Mouse (Mus musculus) embryonic facial prominence, embryonic 14.5 days (tissue): ENCODE data around the gene Sun5. TPM values are rescaled to one million over a fixed set of nuclear protein-coding genes. Genes with fewer than 3 reads are reported as not detected.
A peak's percentile ranks its signal among the peaks of the same experiment; 100 is the strongest.
"Not testable (repeated sequence)": the region's sequence is repeated elsewhere in the genome, so short reads cannot be mapped to it uniquely, and the experiment has no call there.

Source experiments
- ATAC-seq: fragments of 200-750 bp; cut with Nextera tagmentation; 2 replicates; pipeline ENCODE4 v1.8.0; 2017; ENCODE audit warnings: low read depth, moderate number of reproducible peaks, moderate TSS enrichment
- DNase-seq: peaks from one replicate; pipeline ENCODE4 v3.0.0-alpha.2; 2015; ENCODE audit warnings: low spot score
- H3K27ac ChIP-seq: fragments of 300-500 bp; sonication (generic); replicated peaks from 2 replicates; pipeline ENCODE4 v1.5.1; 2014; ENCODE audit warnings: low read depth, mild to moderate bottlenecking, low read length, moderate library complexity
- H3K27me3 ChIP-seq: fragments of 300-500 bp; sonication (generic); replicated peaks from 2 replicates; pipeline ENCODE4 v1.6.1; 2014; ENCODE audit warnings: low read length; ENCODE audit not compliant: control insufficient read depth, insufficient read depth
- H3K36me3 ChIP-seq: fragments of 300-500 bp; sonication (generic); 2 replicates; pipeline ENCODE4 v1.6.1; 2014; ENCODE audit warnings: low read length, mixed read lengths; ENCODE audit not compliant: control insufficient read depth, insufficient read depth
- H3K4me1 ChIP-seq: fragments of 300-500 bp; sonication (generic); 2 replicates; pipeline ENCODE4 v1.6.1; 2014; ENCODE audit warnings: antibody characterized with exemption, low read length; ENCODE audit not compliant: control insufficient read depth, insufficient read depth
- H3K4me2 ChIP-seq: fragments of 300-500 bp; sonication (generic); 2 replicates; pipeline ENCODE4 v1.6.1; 2014; ENCODE audit warnings: low read depth, mild to moderate bottlenecking, low read length, moderate library complexity, mixed read lengths
- H3K4me3 ChIP-seq: fragments of 300-500 bp; sonication (generic); 2 replicates; pipeline ENCODE4 v1.5.1; 2014; ENCODE audit warnings: low read depth, mild to moderate bottlenecking, low read length
- H3K9ac ChIP-seq: fragments of 300-500 bp; sonication (generic); 2 replicates; pipeline ENCODE4 v1.6.1; 2014; ENCODE audit warnings: low read depth, mild to moderate bottlenecking, low read length, moderate library complexity, mixed read lengths
- H3K9me3 ChIP-seq: fragments of 300-500 bp; sonication (generic); 2 replicates; pipeline ENCODE4 v1.6.1; 2016; ENCODE audit warnings: low read length; ENCODE audit not compliant: control insufficient read depth
- WGBS: fragments of 180-500 bp; shearing (Covaris S2); extraction: QIAGEN DNeasy Blood & Tissue Kit; methylation state at CpG from one replicate; pipeline ENCODE4 v1.1.7; 2014; 5-methylcytosine and 5-hydroxymethylcytosine counted together
- polyA plus RNA-seq: library from polyadenylated mRNA; unstranded; fragments of >200 nt; fragmentation: Nextera tagmentation; extraction: Ambion mirVana; gene quantifications from 2 replicates; pipeline ENCODE4 v1.2.1, GENCODE M21; 2014

Gene Sun5
- polyA plus RNA-seq, 1 experiment from 2014 or later: not detected

- DNase-seq (no peak), ATAC-seq (no peak)
- H3K27ac ChIP-seq: no peak overlapping the region
- no peaks in the 10 kb centered on the region for H3K9me3 ChIP-seq
- no peak overlapping the region for H3K4me3 ChIP-seq
- no peaks in the 10 kb centered on the region for H3K36me3 ChIP-seq
- H3K9ac ChIP-seq: no peak overlapping the region
- H3K4me1 ChIP-seq: 0 out of 2 replicates have a peak, but pooled peaks cover 5% of the 10 kb centered on the region
- no peak overlapping the region for H3K4me2 ChIP-seq
- no peaks in the 10 kb centered on the region for H3K27me3 ChIP-seq
- WGBS: 64% methylated on average over 7 of the region's 7 CpGs
Measured at GRCm38 (mm10) chr2:153828704-153829103, 42.2 kb downstream of the Sun5 start.

DNA sequence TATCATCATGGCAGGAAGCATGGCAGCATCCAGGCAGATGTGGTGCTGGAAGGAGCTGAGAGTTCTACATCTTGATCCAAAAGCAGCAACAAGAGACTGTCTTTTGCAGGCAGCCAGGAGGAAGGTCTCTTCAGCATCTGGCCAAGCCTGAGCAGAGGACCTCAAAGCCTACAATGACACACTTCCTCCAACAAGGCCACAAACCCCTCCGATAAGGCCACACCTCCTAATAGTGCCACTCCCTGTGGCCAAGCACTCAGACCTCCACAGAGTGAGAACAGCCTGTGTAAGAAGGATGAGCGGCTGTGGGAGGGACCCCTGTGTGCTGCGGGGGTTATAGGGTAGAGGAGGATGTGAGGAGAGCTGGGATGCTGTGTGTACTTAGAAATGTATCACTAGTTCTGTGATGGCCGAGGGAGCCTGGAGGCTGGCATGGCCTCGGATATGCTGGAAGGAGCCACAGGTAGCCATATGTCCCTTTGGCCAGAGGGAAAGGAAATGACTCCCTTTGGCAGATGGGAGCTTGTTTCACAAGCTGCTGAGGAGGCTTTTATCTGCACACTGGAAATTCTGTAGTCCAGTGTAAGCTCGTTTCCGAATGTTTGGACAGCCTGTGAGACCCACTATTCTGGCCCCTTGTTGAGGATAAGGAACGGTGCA, 43.6 kb downstream of the Sun5 start:
- 81% methylated on average over 8 of the region's 8 CpGs for WGBS
- Histone ChIP-seq H3K27ac (no peak overlapping the region), H3K27me3 (no peaks in the 10 kb centered on the region), H3K4me2 (no peak overlapping the region), H3K9ac (no peak overlapping the region), H3K9me3 (no peaks in the 10 kb centered on the region), H3K4me1 (0 out of 2 replicates have a peak, but pooled peaks cover 5% of the 10 kb centered on the region), H3K36me3 (no peaks in the 10 kb centered on the region), H3K4me3 (no peak overlapping the region)
- DNase-seq (no peak), ATAC-seq (no peak)

- DNase-seq, H3K27ac ChIP-seq, H3K9me3 ChIP-seq, H3K9ac ChIP-seq, H3K27me3 ChIP-seq, H3K36me3 ChIP-seq, H3K4me1 ChIP-seq, H3K4me2 ChIP-seq, H3K4me3 ChIP-seq, ATAC-seq: not testable (repeated sequence)
- 64% methylated on average over 31 of the region's 32 CpGs for whole genome bisulfite sequencing
Measured at GRCm38 (mm10) chr2:153825900-153826299, 45.0 kb downstream of the Sun5 start.

DNA sequence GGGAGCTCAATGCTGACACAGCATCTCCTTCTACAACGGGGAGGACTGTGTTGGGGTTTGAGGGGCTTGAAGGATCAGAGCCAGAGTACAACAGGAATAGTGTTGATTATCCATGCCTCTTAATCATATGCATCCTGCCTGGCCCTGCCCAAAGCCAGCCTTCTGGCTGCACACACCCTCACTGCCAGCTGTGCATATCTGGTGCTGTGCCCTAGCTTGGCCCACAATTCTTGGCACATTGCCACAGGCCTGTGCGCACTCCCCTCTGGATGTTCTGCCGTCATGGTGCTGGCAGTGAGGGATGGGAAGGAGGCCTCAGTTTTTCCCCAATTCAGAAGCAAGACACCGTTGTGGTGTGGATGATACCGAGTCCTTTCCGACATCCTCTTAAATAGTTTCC, 46.3 kb downstream of the Sun5 start:
- no peaks in the 10 kb centered on the region for H3K27me3 ChIP-seq
- 0 out of 2 replicates have a peak, but pooled peaks cover 5% of the 10 kb centered on the region for H3K4me1 ChIP-seq
- no peak overlapping the region for H3K27ac ChIP-seq
- no peak overlapping the region for H3K4me3 ChIP-seq
- WGBS: 57% methylated on average over 6 of the region's 6 CpGs
- peak; percentile 84 for DNase-seq
- 0 out of 2 replicates have a peak, but pooled peaks cover 2% of the 10 kb centered on the region for H3K9me3 ChIP-seq
- H3K36me3 ChIP-seq: no peaks in the 10 kb centered on the region
- peak; percentile 86 for ATAC-seq
- H3K9ac ChIP-seq: 0 out of 2 replicates have a peak overlapping the region, but pooled peaks have one; percentile 14
- no peak overlapping the region for H3K4me2 ChIP-seq

DNA sequence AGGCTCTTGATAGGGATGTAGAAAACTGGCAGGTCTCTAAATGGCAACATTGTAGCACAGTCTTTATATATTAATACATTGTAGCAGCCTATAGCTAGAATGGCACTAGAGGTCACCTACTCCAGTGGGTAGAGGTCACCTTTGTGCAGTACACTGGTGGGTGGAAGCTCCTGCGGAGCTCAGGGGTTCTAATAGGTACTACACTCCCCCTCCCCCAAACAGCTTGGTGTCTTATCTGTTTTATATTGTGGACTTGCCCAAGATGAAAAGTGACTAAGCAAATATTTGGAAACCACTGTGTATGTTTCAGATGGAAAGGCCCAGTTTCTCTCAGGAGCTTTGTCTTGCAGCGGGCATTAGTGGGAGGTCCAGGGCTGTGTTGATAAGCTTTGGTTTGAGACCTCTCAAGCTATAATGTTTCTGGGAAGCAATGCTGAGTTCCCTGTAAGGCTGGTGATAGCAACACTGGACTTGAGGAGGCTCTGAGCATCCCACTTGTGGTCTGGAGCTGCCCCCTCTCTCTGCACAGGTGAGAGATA, 48.8 kb downstream of the Sun5 start:
- Histone ChIP-seq H3K9me3 (0 out of 2 replicates have a peak, but pooled peaks cover 2% of the 10 kb centered on the region), H3K4me3 (no peak overlapping the region), H3K4me2 (no peak overlapping the region), H3K27me3 (no peaks in the 10 kb centered on the region), H3K9ac (no peak overlapping the region), H3K4me1 (0 out of 2 replicates have a peak, but pooled peaks cover 5% of the 10 kb centered on the region), H3K36me3 (no peaks in the 10 kb centered on the region), H3K27ac (no peak overlapping the region)
- ATAC-seq (no peak), DNase-seq (no peak)
- 88% methylated on average over 2 of the region's 2 CpGs for WGBS

DNA sequence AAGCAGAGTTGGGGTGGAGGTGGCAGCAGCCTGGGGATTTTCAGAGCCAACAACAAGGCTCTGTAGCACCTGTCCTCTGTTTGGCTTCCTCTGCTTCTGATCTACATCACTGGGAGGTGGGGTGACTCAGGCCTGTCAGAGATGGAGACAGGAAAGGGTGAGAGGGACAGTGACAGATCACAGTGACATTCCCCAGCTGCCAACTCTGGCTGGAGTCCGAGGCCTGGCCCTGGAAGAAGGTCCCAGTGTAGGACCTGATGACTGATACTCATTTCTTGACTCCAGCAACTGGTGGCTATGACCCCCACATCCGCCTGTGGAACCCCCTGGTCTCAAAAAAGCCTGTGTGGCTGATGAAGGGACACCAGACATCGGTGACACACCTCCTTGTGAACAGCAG, 61.0 kb downstream of the Sun5 start:
- H3K27ac ChIP-seq: no peak overlapping the region
- ATAC-seq: no peak
- WGBS: 58% methylated on average over 3 of the region's 3 CpGs

DNA sequence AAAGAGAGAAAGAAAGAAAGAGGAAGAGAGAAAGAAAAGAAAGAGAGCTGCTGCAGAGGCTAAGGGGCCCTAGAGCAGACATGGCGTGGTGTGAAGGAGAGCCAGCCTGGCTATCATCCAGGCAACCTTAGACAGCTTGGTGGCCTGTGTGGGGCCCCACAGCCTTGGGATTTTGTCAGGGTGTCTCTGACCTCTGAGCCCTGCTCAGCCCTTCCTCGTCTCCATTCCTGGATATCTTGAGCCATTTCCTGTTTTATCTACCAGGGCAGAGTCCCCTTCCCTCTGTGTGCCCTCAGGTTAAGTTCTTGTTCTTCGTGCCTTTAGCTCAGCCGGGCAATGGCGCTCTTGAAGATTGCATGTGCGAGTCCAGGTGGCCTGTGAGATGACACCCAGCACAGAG, 62.0 kb downstream of the Sun5 start:
- DNase-seq (no peak), ATAC-seq (no peak)
- 80% methylated on average over 6 of the region's 6 CpGs for WGBS
- Histone ChIP-seq H3K9me3 (no peaks in the 10 kb centered on the region), H3K27ac (no peak overlapping the region), H3K4me2 (no peak overlapping the region), H3K27me3 (no peaks in the 10 kb centered on the region), H3K4me3 (no peak overlapping the region), H3K36me3 (no peaks in the 10 kb centered on the region), H3K9ac (no peak overlapping the region), H3K4me1 (no peaks in the 10 kb centered on the region)

More for the DNA sequence above, 61.0 kb downstream of the Sun5 start:
- no peaks in the 10 kb centered on the region for H3K27me3 ChIP-seq
- no peaks in the 10 kb centered on the region for H3K9me3 ChIP-seq
- H3K4me1 ChIP-seq: no peaks in the 10 kb centered on the region
- no peak overlapping the region for H3K4me2 ChIP-seq
- H3K4me3 ChIP-seq: no peak overlapping the region
- DNase-seq: no peak
- H3K36me3 ChIP-seq: no peaks in the 10 kb centered on the region
- no peak overlapping the region for H3K9ac ChIP-seq

DNA sequence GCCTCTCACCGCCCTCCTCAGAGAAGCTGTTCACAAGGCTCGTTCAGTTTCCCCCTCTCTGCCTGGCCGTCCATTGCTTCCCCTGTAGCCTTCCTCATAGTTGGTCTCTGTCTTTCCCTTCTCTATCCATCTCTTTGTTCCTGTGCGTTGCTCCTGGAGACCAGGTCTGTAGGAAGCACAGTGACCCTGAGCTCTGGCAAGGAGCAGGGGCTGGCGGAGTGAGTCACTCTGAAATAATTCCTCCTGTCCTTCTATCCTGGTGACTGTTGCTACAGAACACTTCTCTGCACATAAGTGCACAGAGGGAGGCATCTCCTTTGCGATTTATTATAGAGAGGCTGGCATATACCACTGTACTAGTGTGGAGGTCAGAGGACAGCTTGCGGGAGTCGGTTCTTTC, 62.7 kb downstream of the Sun5 start:
- H3K4me1 ChIP-seq: no peaks in the 10 kb centered on the region
- ATAC-seq (no peak), DNase-seq (no peak)
- no peaks in the 10 kb centered on the region for H3K27me3 ChIP-seq
- no peaks in the 10 kb centered on the region for H3K36me3 ChIP-seq
- H3K4me2 ChIP-seq: no peak overlapping the region
- WGBS: 71% methylated on average over 8 of the region's 8 CpGs
- no peaks in the 10 kb centered on the region for H3K9me3 ChIP-seq
- H3K27ac ChIP-seq: no peak overlapping the region
- H3K9ac ChIP-seq: no peak overlapping the region
- H3K4me3 ChIP-seq: no peak overlapping the region

DNA sequence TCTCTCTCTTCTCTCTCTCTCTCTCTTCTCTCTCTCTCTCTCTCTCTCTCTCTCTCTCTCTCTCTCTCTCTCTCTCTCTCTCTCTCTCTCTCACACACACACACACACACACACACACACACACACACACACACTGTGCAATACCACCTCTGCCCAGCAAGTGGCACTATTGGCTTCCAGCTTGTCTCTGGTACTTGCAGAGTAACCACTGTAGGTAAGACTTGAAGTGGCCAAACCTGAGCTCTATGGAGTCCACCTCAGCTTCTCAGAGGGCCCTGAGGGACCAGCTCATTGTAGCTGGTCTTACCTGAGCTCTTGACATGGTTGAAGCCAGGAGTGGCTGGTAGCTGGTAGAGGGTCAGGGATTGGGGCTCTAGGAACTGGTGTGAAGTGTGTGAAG, 63.4 kb downstream of the Sun5 start:
- not testable (repeated sequence) for H3K27ac ChIP-seq, ATAC-seq, H3K36me3 ChIP-seq, H3K9ac ChIP-seq, H3K4me3 ChIP-seq, H3K4me2 ChIP-seq, H3K27me3 ChIP-seq, H3K9me3 ChIP-seq, H3K4me1 ChIP-seq
- DNase-seq: peak; percentile 48
